Mouse (Mus musculus) lung, postnatal 25 days (tissue): ENCODE data around the gene Spats2.
"Not testable (repeated sequence)": the region's sequence is repeated elsewhere in the genome, so short reads cannot be mapped to it uniquely, and the experiment has no call there.

Source experiments
- DNase-seq: peaks from one replicate; pipeline ENCODE4 v3.0.0; 2022; ENCODE audit warnings: low spot score

The Spats2 gene

GRCm38 (mm10) chr15:99224208-99224911 is 98.6 kb downstream of the Spats2 start, which contains the start of gene Kcnh3:
TSS of gene Kcnh3 (plus strand) at chr15:99224861.
- peak; percentile 42 for DNase-seq

GRCm38 (mm10) chr15:99225081-99225810 is 99.5 kb downstream of the Spats2 start:
- no peak for DNase-seq

- no peak for DNase-seq
Observed at GRCm38 (mm10) chr15:99226090-99226489, 100.4 kb downstream of the Spats2 start.

GRCm38 (mm10) chr15:99231998-99232397 is 106.3 kb downstream of the Spats2 start:
- no peak for DNase-seq

GRCm38 (mm10) chr15:99233719-99234118 is 108.0 kb downstream of the Spats2 start:
- DNase-seq, result no peak

GRCm38 (mm10) chr15:99234326-99235010 is 108.8 kb downstream of the Spats2 start:
- DNase-seq, result no peak

- DNase-seq, result no peak
Observed at GRCm38 (mm10) chr15:99238006-99238405, 112.3 kb downstream of the Spats2 start.

GRCm38 (mm10) chr15:99240129-99240528 is 114.4 kb downstream of the Spats2 start:
- no peak for DNase-seq

GRCm38 (mm10) chr15:99241249-99241648 is 115.5 kb downstream of the Spats2 start:
- no peak for DNase-seq

GRCm38 (mm10) chr15:99242045-99242444 is 116.3 kb downstream of the Spats2 start:
- DNase-seq, result no peak

GRCm38 (mm10) chr15:99246736-99247135 is 121.0 kb downstream of the Spats2 start:
- not testable (repeated sequence) for DNase-seq

- DNase-seq, result no peak
Observed at GRCm38 (mm10) chr15:99248972-99249371, 123.3 kb downstream of the Spats2 start.

GRCm38 (mm10) chr15:99249938-99250337 is 124.2 kb downstream of the Spats2 start:
- DNase-seq, result no peak

- DNase-seq, result not testable (repeated sequence)
Observed at GRCm38 (mm10) chr15:99251111-99251510, 125.4 kb downstream of the Spats2 start.

- peak; percentile 98 for DNase-seq
Observed at GRCm38 (mm10) chr15:99251626-99252380, 126.1 kb downstream of the Spats2 start, which contains the start of gene Mcrs1. TSS of gene Mcrs1 (minus strand) at chr15:99251961.

- no peak for DNase-seq
Observed at GRCm38 (mm10) chr15:99252381-99253174, 126.9 kb downstream of the Spats2 start.

- DNase-seq, result not testable (repeated sequence)
Observed at GRCm38 (mm10) chr15:99253175-99253479, 127.4 kb downstream of the Spats2 start.

GRCm38 (mm10) chr15:99253772-99254171 is 128.1 kb downstream of the Spats2 start:
- no peak for DNase-seq

GRCm38 (mm10) chr15:99254477-99255005 is 128.8 kb downstream of the Spats2 start:
- no peak for DNase-seq

GRCm38 (mm10) chr15:99255241-99255749 is 129.6 kb downstream of the Spats2 start:
- DNase-seq, result no peak
